Mouse (Mus musculus) hindbrain, embryonic 11.5 days (tissue): Measurements from ENCODE around the gene Odf2. TPM values are rescaled to one million over a fixed set of nuclear protein-coding genes. Genes with fewer than 3 reads are reported as not detected.

Experiments
- ATAC-seq: fragments of 200-750 bp; cut with Nextera tagmentation; 2 replicates; pipeline ENCODE4 v1.8.0; 2017; ENCODE audit warnings: mild to moderate bottlenecking, moderate TSS enrichment, moderate library complexity; ENCODE audit not compliant: low FRiP score
- DNase-seq: peaks from one replicate; pipeline ENCODE4 v3.0.0-alpha.2; 2015; ENCODE audit warnings: low spot score
- H3K27ac ChIP-seq: fragments of 300-500 bp; sonication (generic); 2 replicates; pipeline ENCODE4 v1.5.1; 2014; ENCODE audit warnings: mild to moderate bottlenecking, low read depth, low read length
- H3K27me3 ChIP-seq: fragments of 300-500 bp; sonication (generic); 2 replicates; pipeline ENCODE4 v1.6.1; 2014; ENCODE audit warnings: mild to moderate bottlenecking, low read length, moderate library complexity, mixed read lengths; ENCODE audit not compliant: control insufficient read depth, insufficient read depth
- H3K36me3 ChIP-seq: fragments of 300-500 bp; sonication (generic); 2 replicates; pipeline ENCODE4 v1.6.1; 2014; ENCODE audit warnings: mild to moderate bottlenecking, low read length, moderate library complexity, mixed read lengths; ENCODE audit not compliant: control insufficient read depth, insufficient read depth
- H3K4me1 ChIP-seq: fragments of 300-500 bp; sonication (generic); replicated peaks from 2 replicates; pipeline ENCODE4 v1.6.1; 2014; ENCODE audit warnings: low read length, mixed read lengths; ENCODE audit not compliant: control insufficient read depth, insufficient read depth
- H3K4me2 ChIP-seq: fragments of 300-500 bp; sonication (generic); replicated peaks from 2 replicates; pipeline ENCODE4 v1.6.1; 2014; ENCODE audit warnings: mild to moderate bottlenecking, low read depth, low read length
- H3K4me3 ChIP-seq: fragments of 300-500 bp; sonication (generic); 2 replicates; pipeline ENCODE4 v1.5.1; 2014; ENCODE audit warnings: low read depth, low read length
- H3K9ac ChIP-seq: fragments of 300-500 bp; sonication (generic); 2 replicates; pipeline ENCODE4 v1.6.1; 2014; ENCODE audit warnings: low read depth, low read length
- H3K9me3 ChIP-seq: fragments of 300-500 bp; sonication (generic); 2 replicates; pipeline ENCODE4 v1.6.1; 2016; ENCODE audit warnings: low read length; ENCODE audit not compliant: control insufficient read depth
- WGBS: fragments of 180-500 bp; shearing (Covaris S2); extraction: QIAGEN DNeasy Blood & Tissue Kit; methylation state at CpG from one replicate; pipeline ENCODE4 v1.1.7; 2014; 5-methylcytosine and 5-hydroxymethylcytosine counted together
- polyA plus RNA-seq: library from polyadenylated mRNA; unstranded; fragments of >200 nt; fragmentation: Nextera tagmentation; extraction: Ambion mirVana; gene quantifications from 2 replicates; pipeline ENCODE4 v1.2.1, GENCODE M21; 2014

The Odf2 gene
- polyA plus RNA-seq, 1 experiment from 2014 or later: 89.0 TPM

DNA sequence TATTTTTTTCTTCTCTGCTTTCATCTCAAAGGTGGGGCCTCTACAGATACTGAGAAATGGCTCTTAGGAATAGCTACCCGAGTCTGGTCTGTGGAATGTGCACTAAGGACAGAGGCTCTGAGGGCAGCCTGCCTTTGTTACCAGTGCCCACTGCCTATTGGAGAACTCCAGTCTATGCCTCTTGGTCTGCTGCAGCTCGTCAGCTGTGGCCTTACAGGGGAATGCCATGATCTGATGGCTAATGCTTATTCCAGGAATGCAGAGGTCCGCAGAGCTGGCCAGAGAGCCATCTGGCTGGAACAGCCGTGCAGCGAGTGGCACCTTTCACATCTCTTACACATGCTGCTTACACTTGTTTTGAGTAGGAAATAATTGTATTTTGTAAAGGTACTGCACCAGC, 78.7 kb downstream of the Odf2 start:
- ATAC-seq: no peak
- Histone ChIP-seq H3K4me1 (peaks cover 6% of the 10 kb centered on the region; the same call in 1 of the 2 replicates), H3K9ac (no peak overlapping the region), H3K9me3 (no peaks in the 10 kb centered on the region), H3K27me3 (no peaks in the 10 kb centered on the region), H3K27ac (no peak overlapping the region), H3K4me3 (peak overlapping the region; percentile 99; the same call in 1 of the 2 replicates), H3K4me2 (peak overlapping the region; percentile 47; the same call in 1 of the 2 replicates), H3K36me3 (no peaks in the 10 kb centered on the region)
- 60% methylated on average over 5 of the region's 5 CpGs for WGBS
- no peak for DNase-seq

DNA sequence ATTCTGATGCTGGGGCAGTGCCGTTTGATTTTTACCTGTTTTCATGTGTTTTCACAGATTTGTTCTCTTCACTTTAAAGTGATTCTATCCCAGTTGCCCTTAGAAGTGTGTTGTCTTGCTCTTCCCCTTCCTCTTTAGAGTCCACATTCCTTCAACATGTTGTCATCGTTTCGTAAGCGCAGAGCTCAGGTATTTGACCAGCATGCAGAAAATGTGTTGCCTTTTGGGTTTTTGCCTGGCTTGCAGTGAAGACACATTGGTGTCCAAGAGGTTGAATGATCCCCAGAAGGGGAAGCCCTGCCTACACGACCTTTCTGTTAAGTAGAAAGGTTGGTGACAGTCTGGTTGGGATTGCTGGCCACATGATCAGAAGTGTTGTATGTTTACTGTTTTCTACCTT, 79.6 kb downstream of the Odf2 start:
- WGBS: 79% methylated on average over 5 of the region's 5 CpGs
- Histone ChIP-seq H3K27ac (no peak overlapping the region), H3K4me1 (peaks cover 6% of the 10 kb centered on the region; the same call in 1 of the 2 replicates), H3K9ac (no peak overlapping the region), H3K9me3 (no peaks in the 10 kb centered on the region), H3K36me3 (no peaks in the 10 kb centered on the region), H3K4me3 (no peak overlapping the region), H3K27me3 (no peaks in the 10 kb centered on the region), H3K4me2 (no peak overlapping the region)
- ATAC-seq (no peak), DNase-seq (no peak)

DNA sequence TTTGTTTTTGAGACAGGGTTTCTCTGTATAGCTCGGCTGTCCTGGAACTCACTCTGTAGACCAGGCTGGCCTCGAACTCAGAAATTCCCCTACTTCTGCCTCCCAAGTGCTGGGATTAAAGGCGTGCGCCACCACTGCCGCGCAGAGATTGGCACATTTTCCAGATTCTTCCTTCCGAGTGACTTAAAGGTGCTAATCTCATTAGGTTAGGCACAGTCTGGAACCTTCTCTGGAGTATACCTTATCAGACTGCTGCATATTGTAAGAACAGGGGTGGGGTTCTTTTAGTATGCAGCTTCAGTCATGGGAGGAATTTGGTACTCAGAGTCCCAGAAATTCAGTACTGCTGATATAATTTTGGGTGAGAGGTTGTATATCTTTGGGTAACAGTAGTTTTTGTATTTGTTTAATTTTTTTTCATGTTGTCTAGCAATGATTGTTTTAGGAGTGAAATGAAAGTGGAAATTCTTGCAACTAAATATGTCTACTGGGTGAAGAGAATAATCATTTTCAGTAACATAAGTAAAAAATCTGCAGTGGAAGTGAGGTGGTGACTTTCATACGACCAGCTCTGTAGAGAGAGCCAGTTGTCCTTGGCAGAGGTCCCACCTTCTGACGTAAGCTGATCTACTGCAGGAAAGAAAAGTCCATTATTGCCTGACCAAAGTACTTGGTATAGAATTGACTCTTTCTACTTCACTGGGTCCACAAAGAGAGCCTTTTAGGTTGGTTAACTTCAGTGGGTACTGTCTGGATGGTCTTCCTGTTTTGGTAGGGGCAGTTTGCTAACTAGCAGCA, 83.0 kb downstream of the Odf2 start:
- DNase-seq: no peak
- 87% methylated on average over 9 of the region's 9 CpGs for WGBS

DNA sequence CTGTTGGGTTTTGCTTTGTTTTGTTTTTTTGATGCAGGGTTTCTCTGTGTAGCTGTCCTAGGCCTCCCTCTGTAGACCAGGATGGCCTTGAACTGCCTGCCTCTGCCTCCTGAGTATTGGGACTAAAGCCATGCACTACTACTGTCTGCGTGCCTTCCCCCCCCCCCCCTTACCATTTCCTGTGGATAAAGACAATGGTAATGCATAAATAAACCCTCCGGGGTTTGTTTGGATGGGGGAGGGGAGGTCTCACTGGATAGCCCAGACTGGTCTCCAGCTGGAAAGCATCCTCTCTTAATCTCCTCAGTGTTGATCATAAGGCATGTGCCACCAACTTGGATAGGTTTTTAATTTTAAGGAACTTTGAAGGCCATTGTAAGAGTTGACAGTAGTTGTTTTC, 84.5 kb downstream of the Odf2 start:
- Histone ChIP-seq H3K9ac (no peak overlapping the region), H3K4me3 (no peak overlapping the region), H3K27ac (no peak overlapping the region), H3K27me3 (no peaks in the 10 kb centered on the region), H3K4me1 (0 out of 2 replicates have a peak, but pooled peaks cover 2% of the 10 kb centered on the region), H3K4me2 (no peak overlapping the region), H3K9me3 (no peaks in the 10 kb centered on the region), H3K36me3 (peaks cover 3% of the 10 kb centered on the region; the same call in 1 of the 2 replicates)
- ATAC-seq (no peak), DNase-seq (peak; percentile 22)
- 13% methylated on average over 2 of the region's 2 CpGs for WGBS

More for the DNA sequence above, 83.0 kb downstream of the Odf2 start:
- peaks cover 6% of the 10 kb centered on the region; the same call in 1 of the 2 replicates for H3K4me1 ChIP-seq
- ATAC-seq: no peak
- no peaks in the 10 kb centered on the region for H3K9me3 ChIP-seq
- H3K36me3 ChIP-seq: no peaks in the 10 kb centered on the region
- H3K27ac ChIP-seq: no peak overlapping the region
- H3K4me3 ChIP-seq: no peak overlapping the region
- no peaks in the 10 kb centered on the region for H3K27me3 ChIP-seq
- no peak overlapping the region for H3K9ac ChIP-seq
- H3K4me2 ChIP-seq: no peak overlapping the region

DNA sequence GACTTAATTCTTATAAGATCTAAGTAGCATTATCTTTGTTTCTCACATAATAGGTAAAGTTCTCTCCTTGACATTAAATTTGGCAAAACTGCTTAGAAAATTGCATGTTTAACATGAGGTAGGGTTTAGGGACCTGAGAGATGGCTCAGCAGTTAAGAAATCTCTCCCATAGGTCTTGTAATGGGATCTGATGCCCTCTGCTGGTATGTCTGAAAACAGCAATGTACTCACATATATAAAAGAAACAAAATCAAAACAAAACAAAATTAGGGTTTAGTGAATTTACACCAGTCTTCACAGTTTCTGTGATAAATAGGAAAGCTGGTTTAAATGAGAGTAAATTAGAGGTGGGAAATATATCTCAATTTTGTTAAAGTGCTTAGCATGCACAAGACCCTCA, 88.3 kb downstream of the Odf2 start:
- peak; percentile 61 for DNase-seq
- no peak overlapping the region for H3K27ac ChIP-seq
- no peaks in the 10 kb centered on the region for H3K4me1 ChIP-seq
- H3K9ac ChIP-seq: no peak overlapping the region
- no peak overlapping the region for H3K4me2 ChIP-seq
- peaks cover 10% of the 10 kb centered on the region for H3K36me3 ChIP-seq
- ATAC-seq: no peak
- no peak overlapping the region for H3K4me3 ChIP-seq
- H3K27me3 ChIP-seq: no peaks in the 10 kb centered on the region
- H3K9me3 ChIP-seq: no peaks in the 10 kb centered on the region

DNA sequence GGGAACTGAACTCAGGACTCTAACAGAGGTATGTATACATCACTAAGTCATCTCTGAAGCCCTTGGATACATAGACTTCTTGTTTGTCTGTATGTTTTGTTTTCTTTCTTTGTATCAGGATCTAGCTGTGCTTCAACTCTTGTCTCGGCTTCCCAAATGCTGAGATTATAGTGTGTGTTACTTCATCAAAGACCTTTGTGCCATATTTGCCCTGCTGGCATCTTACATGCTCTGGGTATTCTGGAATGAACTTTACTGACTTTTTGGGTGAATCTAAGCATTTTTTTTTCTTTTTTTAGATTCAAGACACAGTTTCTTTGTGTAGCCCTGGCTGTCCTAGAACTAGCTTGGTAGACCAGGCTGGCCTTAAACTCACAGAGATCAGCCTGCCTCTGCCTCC, 91.6 kb downstream of the Odf2 start:
- Histone ChIP-seq H3K36me3 (peaks cover 10% of the 10 kb centered on the region), H3K4me2 (no peak overlapping the region)
- 94% methylated on average over 1 of the region's 1 CpGs for WGBS

More for the DNA sequence above, 91.6 kb downstream of the Odf2 start:
- no peak overlapping the region for H3K4me3 ChIP-seq
- no peaks in the 10 kb centered on the region for H3K4me1 ChIP-seq
- no peak for DNase-seq
- no peak for ATAC-seq
- H3K9ac ChIP-seq: no peak overlapping the region
- H3K27ac ChIP-seq: no peak overlapping the region
- no peaks in the 10 kb centered on the region for H3K9me3 ChIP-seq
- no peaks in the 10 kb centered on the region for H3K27me3 ChIP-seq

Other genes with a start within 250 kb of the Odf2 start
- not detected in 2 replicates for gene Gm13420, start 137.5 kb upstream of the Odf2 start, polyA plus RNA-seq
- gene Gm13547, start 129.9 kb upstream of the Odf2 start, polyA plus RNA-seq: not detected in 2 replicates
- gene Coq4, start 101.7 kb upstream of the Odf2 start, polyA plus RNA-seq: 37.7 and 39.7 TPM in 2 replicates
- gene Trub2, start 100.7 kb upstream of the Odf2 start, polyA plus RNA-seq: 30.2 and 32.3 TPM in 2 replicates
- gene Slc27a4, start 86.6 kb upstream of the Odf2 start, polyA plus RNA-seq: 17.9 and 18.4 TPM in 2 replicates
- 17.4 and 29.0 TPM in 2 replicates for gene Urm1, start 69.1 kb upstream of the Odf2 start, polyA plus RNA-seq
- gene Cercam, start 20.1 kb upstream of the Odf2 start, polyA plus RNA-seq: 16.9 and 17.1 TPM in 2 replicates
- 55.7 and 57.4 TPM in 2 replicates for gene Gle1, start 46.2 kb downstream of the Odf2 start, polyA plus RNA-seq
- gene Sptan1, start 76.3 kb downstream of the Odf2 start, polyA plus RNA-seq: 172 and 192 TPM in 2 replicates
- 30.1 and 33.9 TPM in 2 replicates for gene Wdr34, start 159.7 kb downstream of the Odf2 start, polyA plus RNA-seq
- 688 and 696 TPM in 2 replicates for gene Set, start 168.2 kb downstream of the Odf2 start, polyA plus RNA-seq
- 4.5 and 5.2 TPM in 2 replicates for gene Pkn3, start 188.5 kb downstream of the Odf2 start, polyA plus RNA-seq
- gene Zdhhc12, start 204.4 kb downstream of the Odf2 start, polyA plus RNA-seq: 27.4 and 32.2 TPM in 2 replicates
- 6.5 and 9.3 TPM in 2 replicates for gene Zer1, start 235.4 kb downstream of the Odf2 start, polyA plus RNA-seq
- 16.3 and 20.6 TPM in 2 replicates for gene Tbc1d13, start 244.5 kb downstream of the Odf2 start, polyA plus RNA-seq